Mouse (Mus musculus) embryonic fibroblast, embryonic 13.5 days (primary cell): Measurements from ENCODE around the gene Glb1l. TPM values are rescaled to one million over a fixed set of nuclear protein-coding genes. Genes with fewer than 3 reads are reported as not detected.
"Not testable (repeated sequence)": the region's sequence is repeated elsewhere in the genome, so short reads cannot be mapped to it uniquely, and the experiment has no call there.

Source experiments
- H3K27ac ChIP-seq: 2 replicates; pipeline ENCODE4 v1.5.1; 2012; ENCODE audit warnings: low read length, control low read depth, inconsistent platforms; ENCODE audit not compliant: insufficient read depth
- H3K4me1 ChIP-seq: 2 replicates; pipeline ENCODE4 v1.6.1; 2011; ENCODE audit warnings: low read length; ENCODE audit not compliant: control insufficient read depth, insufficient read depth
- H3K4me3 ChIP-seq: 2 replicates; pipeline ENCODE4 v1.5.1; 2011; ENCODE audit warnings: mild to moderate bottlenecking, control low read depth, low read length; ENCODE audit not compliant: insufficient read depth
- CTCF ChIP-seq: IDR thresholded peaks from 2 replicates; pipeline ENCODE4 v1.5.1; 2011; ENCODE audit warnings: mild to moderate bottlenecking, control low read depth, low read length, moderate library complexity, borderline replicate concordance; ENCODE audit not compliant: insufficient read depth
- POLR2A ChIP-seq: IDR thresholded peaks from 2 replicates; pipeline ENCODE4 v1.6.1; 2011; ENCODE audit warnings: low read depth, mild to moderate bottlenecking, control low read depth, low read length, moderate library complexity
- polyA plus RNA-seq: library from polyadenylated mRNA; stranded (reverse); fragments of >200 nt; gene quantifications from 2 replicates; pipeline ENCODE4 v1.2.4, GENCODE M21; 2011; ENCODE audit warnings: low read depth; ENCODE audit not compliant: missing spikeins, insufficient read length

Glb1l gene
- polyA plus RNA-seq, 1 experiment, result 34.3 TPM

GRCm38 (mm10) chr1:75248041-75248772 lies 37.6 kb upstream of the Glb1l start:
- no peak overlapping the region for H3K4me3 ChIP-seq
- TF ChIP-seq POLR2A (peak; percentile 38; the same call in 1 of the 2 replicates), CTCF (no peak)
- H3K4me1 ChIP-seq, result peaks cover 12% of the 10 kb centered on the region
- H3K27ac ChIP-seq, result peak overlapping the region; percentile 91

DNA sequence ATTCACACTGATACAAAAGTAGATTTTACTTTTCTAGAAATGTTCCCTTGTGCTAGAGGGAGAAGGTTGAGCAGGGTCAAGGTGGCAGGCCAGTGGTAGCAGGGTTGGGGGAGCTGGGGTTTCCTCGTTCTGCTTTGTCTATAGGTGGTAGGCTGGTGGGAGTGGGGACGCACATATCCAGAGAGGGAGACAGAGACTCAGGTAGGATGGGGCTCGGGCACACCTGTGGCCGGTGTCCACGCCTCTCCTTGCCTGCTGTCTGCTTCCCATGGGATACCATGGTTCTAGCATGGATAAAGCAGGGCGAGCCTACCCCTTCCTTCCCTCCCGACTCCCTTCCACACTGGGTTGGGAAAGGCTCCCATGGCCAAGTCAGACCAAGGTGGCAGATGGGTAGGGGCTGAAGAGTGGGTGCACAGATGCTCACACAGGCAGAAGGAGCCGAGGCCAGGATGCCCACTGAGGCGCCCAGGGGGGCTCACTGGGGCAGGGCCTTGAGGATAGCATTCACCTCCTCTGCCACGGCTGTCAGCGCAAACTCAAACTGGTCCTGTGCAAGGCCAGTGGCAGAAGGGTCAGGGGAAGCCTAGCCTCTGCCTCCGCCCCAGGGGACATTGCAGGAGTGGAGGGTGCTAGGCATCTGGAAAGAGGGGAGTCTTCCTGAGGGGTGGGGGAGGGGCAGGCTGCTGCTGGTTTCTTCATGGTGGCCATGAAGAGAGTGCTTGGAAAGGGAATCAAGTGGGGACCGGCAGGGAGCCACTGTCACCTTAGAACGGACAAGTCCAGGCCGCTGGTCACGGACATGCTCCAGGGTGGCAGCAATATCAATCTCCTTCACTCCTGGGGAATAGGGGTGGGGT lies 36.7 kb upstream of the Glb1l start:
- H3K27ac ChIP-seq, result peak overlapping the region; percentile 91
- TF ChIP-seq CTCF (no peak), POLR2A (no peak)
- peaks cover 12% of the 10 kb centered on the region for H3K4me1 ChIP-seq
- H3K4me3 ChIP-seq, result no peak overlapping the region

GRCm38 (mm10) chr1:75244836-75245235 lies 34.2 kb upstream of the Glb1l start:
- Histone ChIP-seq H3K27ac (no peak overlapping the region), H3K4me3 (no peak overlapping the region), H3K4me1 (peaks cover 12% of the 10 kb centered on the region)
- TF ChIP-seq POLR2A, result no peak
- TF ChIP-seq CTCF, result no peak

DNA sequence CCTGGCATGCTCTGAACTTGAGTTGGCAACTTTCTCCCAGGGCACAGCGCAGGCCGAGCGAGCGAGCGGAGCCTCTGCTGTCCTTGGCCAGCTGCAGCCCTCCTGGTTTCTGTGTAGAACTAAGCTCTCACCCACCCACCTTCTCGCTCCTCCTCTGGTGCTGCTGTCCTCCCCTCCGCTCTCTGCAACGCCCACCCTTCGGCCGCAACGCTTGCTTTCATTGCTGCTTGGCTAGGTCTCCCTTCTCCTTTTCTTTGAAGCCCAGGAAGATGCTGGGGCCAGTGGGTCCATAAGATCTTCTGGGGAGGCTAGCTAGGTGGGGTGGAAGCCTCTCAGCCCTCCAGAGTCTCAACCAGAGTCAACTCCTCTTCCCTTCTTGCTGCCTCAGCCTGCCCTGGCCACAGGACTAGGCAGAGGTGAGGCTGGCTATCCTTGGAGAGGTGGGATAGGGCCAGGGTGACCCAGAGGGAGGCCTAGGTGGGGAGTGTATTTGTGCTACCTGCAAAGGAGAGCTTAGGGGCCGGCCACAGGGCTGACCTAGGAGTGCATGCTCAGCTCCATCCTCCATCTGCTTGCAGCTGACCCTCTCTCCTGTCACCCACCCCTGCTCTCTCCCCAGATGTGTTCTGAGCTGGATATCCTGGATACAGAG lies 33.7 kb upstream of the Glb1l start:
- no peak overlapping the region for H3K27ac ChIP-seq
- H3K4me1 ChIP-seq, result peaks cover 12% of the 10 kb centered on the region
- no peak overlapping the region for H3K4me3 ChIP-seq
- TF ChIP-seq CTCF (no peak), POLR2A (no peak)

- TF ChIP-seq CTCF (no peak), POLR2A (no peak)
- Histone ChIP-seq H3K27ac (no peak overlapping the region), H3K4me1 (peaks cover 9% of the 10 kb centered on the region), H3K4me3 (no peak overlapping the region)
Observed at GRCm38 (mm10) chr1:75243411-75243810, 32.8 kb upstream of the Glb1l start.

DNA sequence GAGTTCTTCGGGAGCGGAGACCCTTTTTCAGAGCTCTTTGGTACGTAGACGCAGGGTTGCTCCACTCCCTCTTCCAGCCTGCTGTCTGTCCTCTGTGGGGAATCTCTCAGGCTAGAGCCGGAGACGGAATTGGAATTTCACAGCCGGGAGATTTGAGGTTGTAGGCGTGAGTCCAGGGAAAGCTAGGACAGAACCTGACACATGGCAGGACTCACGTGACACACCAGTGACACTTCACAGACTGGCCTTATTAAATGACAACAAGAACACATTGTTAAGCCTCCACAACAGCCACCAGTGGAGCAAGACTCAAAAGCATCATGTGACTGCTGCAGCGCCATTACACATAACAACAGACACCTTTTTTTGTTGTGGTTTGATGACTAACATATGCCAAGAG lies 29.0 kb upstream of the Glb1l start:
- H3K4me3 ChIP-seq, result no peak overlapping the region
- TF ChIP-seq CTCF (no peak), POLR2A (no peak)
- H3K27ac ChIP-seq, result no peak overlapping the region
- H3K4me1 ChIP-seq, result peaks cover 2% of the 10 kb centered on the region; the same call in 1 of the 2 replicates

GRCm38 (mm10) chr1:75236117-75237050 lies 25.8 kb upstream of the Glb1l start, which contains the start of gene Dnajb2:
Gene Dnajb2, plus strand, starts transcription at chr1:75236406.
- peak within 1 kb of the TSS; percentile 68 for H3K4me3 ChIP-seq

DNA sequence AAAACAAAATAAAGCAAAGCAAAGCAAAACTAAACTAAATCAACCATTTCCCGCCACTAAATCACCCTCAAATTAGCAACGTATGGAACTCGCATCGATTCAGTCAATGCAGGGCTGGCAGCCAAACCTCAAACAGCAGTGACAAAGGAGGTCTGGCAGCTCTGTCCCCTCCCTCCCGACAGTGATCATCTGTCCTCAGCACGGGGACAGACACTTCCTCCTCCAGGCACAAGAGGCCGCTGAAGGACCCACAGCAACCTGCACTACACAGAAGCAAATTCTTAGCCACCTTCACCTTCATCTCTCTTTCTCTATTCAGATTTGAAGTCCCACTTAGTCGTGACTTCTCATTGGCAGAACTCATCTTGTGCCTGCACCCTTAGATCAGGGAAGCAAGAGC lies 24.0 kb upstream of the Glb1l start:
- TF ChIP-seq POLR2A, result no peak
- no peak for TF ChIP-seq CTCF
- H3K27ac ChIP-seq, result no peak overlapping the region
- H3K4me1 ChIP-seq, result peaks cover 2% of the 10 kb centered on the region

More at GRCm38 (mm10) chr1:75236117-75237050, 25.8 kb upstream of the Glb1l start, which contains the start of gene Dnajb2:
- Histone ChIP-seq H3K27ac (peak within 1 kb of the TSS; percentile 69), H3K4me1 (peaks cover 2% of the 10 kb centered on the region; the same call in 1 of the 2 replicates)
- TF ChIP-seq POLR2A (peak; percentile 69), CTCF (no peak)

GRCm38 (mm10) chr1:75232489-75232888 lies 21.9 kb upstream of the Glb1l start:
- H3K4me1 ChIP-seq, H3K4me3 ChIP-seq, H3K27ac ChIP-seq: not testable (repeated sequence)

More for the DNA sequence above, 24.0 kb upstream of the Glb1l start:
- H3K4me3 ChIP-seq, result no peak overlapping the region
